Mouse (Mus musculus): ENCODE results near the gene Habp4.

Gene Habp4

GRCm38 (mm10) chr13:64178000-64178399 lies 16.4 kb downstream of the Habp4 start:
- DNase-seq (ENCODE audit: low read depth, low spot score): no peak

DNA sequence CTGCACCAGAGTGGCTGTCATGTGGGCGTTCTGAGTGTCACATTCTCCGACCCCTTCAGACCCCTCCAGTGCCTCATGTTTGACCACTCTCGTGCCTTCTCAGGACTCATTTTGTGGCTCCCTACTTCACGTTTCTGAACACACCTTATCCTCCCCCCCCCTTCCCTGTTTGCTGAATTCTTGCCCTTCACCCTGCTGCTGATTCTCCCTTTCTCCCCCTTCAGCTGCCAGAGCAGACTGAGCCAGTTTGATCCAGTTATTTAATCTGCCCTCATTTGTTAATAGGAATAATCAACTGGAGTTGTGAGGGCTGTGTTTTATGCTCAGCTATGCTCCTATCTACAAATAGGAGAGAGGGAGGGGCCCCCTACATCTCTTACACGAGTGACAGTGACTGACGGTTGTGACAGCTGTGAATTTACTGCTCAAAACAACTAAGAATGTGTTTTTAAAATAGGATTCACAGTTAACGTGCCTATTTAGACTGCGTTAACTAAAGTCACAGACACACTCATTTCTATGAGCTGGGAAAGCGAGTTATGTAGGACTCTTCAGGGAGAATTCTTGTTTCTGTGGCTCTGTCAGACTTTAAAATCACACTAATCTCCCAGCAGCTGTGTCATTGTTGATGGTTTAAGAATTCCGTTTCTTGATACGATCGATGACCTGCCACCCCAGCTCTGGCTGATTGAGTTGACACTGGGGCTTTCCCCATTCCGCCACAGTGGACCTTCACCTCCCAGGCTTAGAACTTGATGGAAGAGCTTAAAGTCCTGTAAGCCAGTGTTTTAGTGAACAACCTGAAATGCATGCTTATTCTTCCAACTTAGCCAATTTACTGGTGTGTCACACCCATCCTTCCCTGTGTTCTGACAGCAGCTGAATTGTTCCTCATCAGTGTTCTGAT lies 17.4 kb downstream of the Habp4 start:
- no peak for DNase-seq (ENCODE audit: low read depth, low spot score)

DNA sequence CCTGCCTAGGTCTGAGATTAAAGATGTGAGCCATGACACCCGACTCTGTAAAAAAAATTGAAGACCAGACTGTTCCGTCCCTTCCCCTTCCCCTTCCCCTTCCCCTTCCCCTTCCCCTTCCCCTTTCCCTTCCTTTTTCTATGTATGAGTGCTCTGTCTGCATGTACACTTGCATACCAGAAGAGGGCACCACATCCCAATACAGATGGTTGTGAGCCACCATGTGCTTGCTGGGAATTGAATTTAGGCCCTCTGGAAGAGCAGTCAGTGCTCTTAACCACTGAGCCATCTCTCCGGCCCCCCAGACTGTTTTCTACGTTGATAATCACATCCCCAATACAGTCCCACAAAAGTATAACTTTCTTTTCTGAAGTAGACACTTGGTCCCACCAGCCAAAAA lies 18.7 kb downstream of the Habp4 start:
- DNase-seq (ENCODE audit: low read depth, low spot score): no peak

DNA sequence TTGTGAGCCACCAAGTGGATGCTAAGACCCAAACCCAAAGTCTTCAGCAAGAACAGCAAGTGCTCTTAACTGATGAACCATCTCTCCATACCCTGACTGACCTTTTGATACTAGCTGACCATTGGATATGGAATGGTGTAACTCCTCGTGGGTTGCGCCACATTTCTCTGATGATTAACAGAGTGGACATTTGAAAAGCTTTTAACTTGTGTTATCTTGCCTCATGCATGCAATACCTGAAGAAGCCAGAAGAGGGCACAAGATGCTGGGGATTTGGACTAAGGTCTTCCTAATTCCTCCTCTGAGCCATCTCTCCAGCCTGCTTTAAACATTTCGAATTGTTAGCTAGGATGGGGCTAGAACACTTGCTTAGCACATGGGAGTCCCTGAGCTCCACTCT lies 19.3 kb downstream of the Habp4 start:
- DNase-seq (ENCODE audit: low read depth, low spot score): no peak

DNA sequence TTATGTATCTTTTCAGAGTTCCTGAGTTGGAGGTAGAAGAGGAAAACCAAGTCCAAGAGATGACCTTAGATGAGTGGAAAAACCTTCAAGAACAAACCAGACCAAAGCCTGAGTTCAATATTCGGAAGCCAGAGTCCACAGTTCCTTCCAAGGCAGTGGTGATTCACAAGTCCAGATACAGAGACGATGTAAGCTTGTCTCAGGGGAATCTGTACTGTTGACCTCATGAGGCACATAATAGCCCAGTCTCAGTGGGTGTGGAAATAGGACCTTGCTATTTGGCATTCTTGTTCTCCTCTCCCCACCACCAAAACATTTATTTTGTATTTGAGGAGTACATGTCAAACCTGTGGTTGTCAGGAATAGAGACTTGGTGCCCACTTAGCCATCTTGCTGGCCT lies 20.5 kb downstream of the Habp4 start:
- DNase-seq (ENCODE audit: low read depth, low spot score): no peak

DNA sequence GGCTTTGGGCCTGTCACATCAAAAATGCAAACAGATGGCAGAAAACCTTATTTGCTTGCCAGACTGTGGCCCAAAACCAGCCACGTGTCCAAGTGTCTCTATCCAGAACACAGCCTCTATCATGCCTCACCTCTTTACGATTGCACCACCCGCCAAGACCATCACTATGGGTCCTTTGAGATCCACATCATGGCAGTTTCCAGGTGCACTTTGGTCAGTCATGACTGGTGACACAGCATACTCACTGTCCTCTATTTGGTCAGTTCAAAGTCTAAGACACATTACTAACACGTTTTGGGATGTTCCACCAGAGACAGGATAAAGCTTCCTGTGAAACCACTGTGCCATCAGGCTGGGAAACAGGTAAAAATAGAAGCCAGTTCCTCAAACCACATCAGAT lies 22.0 kb downstream of the Habp4 start:
- no peak for DNase-seq (ENCODE audit: low read depth, low spot score)

- no peak for DNase-seq (ENCODE audit: low read depth, low spot score)
Measured at GRCm38 (mm10) chr13:64184361-64184760, 22.7 kb downstream of the Habp4 start.

DNA sequence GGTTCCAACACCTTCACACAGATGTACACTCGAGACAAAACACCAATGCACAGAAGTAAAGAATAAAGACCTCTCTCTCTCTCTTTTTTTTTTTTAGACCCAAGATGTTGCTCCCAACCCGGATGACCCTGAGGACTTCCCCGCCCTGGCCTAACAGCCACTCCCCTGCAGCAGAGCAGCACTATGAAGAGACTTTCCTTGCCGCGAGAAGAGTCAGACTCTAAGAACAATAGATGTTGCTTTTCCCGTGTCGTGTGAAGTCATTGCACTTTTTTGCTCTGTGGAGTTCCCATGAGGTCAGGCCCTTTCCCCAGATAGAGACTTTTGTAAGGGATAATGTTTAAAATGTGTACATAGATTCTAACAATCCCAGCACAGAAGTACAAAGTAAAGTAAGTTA lies 23.6 kb downstream of the Habp4 start:
- DNase-seq (ENCODE audit: low read depth, low spot score): no peak

GRCm38 (mm10) chr13:64185586-64185985 lies 24.0 kb downstream of the Habp4 start:
- no peak for DNase-seq (ENCODE audit: low read depth, low spot score)

- DNase-seq (ENCODE audit: low read depth, low spot score): no peak
Measured at GRCm38 (mm10) chr13:64186516-64186915, 24.9 kb downstream of the Habp4 start.

DNA sequence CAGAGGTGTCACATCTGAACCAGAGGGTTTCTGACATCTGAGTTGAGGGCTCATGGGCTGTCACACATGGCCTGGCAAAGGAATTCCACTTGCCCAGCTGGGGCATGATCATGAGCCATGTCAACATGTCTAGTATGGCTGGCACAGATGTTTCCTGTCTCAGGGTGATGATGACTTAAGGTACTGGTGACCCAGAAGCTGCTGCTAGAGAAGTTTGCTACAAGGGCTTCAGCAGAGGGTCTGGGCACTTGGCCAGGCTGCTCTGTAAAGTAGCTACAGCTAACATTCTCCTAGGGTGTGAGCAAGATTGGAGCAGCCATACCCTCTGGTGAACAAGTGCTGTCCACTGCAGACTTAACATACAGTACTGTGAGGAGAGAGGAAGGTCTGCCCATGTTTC lies 25.4 kb downstream of the Habp4 start:
- DNase-seq (ENCODE audit: low read depth, low spot score): no peak

DNA sequence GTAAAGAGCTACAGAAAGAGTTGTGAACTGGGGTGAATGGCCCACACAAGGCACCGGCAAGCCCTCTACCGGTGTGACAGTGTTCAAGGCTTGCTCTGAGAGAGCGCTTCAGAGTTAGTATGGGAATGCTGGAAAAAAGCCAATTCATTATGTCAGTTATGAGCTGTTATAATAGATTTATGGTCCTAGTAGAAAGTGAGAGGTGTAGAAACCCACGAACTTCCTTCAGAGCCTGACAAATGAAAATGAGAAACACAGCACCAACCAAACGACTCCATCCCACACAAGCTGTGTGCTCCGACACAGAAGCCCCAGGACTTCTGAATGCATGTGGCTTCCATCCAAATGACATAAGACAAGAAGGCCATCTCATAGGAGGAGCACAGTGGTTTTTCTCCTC lies 36.3 kb downstream of the Habp4 start:
- no peak for DNase-seq (ENCODE audit: low read depth, low spot score)

DNA sequence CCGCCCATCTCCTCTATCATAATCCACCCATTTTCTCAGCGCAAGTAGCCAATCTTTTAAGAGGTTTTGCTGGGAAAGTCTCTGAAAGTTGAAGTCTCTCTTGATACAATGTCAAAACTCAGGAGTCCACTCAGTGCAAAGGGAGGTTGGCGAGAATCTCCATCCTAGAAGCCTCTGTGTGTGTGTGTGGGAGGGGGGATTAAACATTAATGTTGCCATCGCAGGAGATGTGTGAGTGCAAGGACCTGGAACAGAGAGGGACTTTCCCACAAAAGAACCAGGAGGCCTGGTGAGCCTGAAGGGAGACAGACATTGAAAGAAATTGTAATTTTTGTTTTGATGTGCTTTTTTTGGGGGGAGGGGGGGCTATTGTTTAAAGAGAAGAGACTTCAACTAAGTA lies 36.7 kb downstream of the Habp4 start:
- no peak for DNase-seq (ENCODE audit: low read depth, low spot score)

DNA sequence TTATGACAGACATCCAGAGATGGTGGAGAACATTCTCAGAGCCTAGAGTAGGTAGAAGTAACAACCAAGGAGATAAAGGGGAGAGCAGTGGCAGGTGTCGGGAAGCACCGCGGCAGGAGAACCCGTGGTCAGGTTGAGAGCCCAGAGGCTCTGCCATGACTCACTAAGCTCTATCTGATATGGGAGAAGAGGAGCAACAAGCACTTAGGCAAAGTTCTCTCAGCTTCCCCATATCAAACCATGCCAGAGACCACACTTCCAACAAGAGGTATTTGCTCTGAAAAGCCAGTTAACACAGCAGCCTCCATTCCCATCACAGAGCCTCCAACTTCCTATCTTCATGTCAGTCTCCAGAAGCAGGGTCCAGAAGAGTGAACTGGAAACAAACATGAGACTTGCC lies 39.3 kb downstream of the Habp4 start:
- DNase-seq (ENCODE audit: low read depth, low spot score): no peak

- no peak for DNase-seq (ENCODE audit: low read depth, low spot score)
Measured at GRCm38 (mm10) chr13:64204726-64205125, 43.1 kb downstream of the Habp4 start.

DNA sequence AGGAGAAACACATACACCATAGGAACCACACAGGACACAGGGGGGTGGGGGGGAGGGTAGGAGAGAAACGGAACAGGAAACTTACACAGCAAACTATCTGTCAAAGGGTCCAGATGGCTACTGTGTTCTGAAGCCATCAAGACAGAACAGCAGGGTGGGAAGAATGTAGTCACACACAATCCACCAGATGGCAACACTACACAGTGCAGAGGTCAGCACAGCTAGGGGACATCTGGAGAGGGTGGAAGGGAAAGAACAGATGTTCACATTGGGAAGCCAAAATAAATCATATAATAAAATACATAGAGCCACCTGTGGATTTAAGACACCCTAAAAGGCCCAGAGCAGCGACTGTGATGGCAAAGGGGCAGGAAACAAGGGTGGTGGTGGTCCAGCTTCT lies 43.6 kb downstream of the Habp4 start:
- DNase-seq (ENCODE audit: low read depth, low spot score): peak; percentile 37

- no peak for DNase-seq (ENCODE audit: low read depth, low spot score)
Measured at GRCm38 (mm10) chr13:64208146-64208545, 46.5 kb downstream of the Habp4 start.

GRCm38 (mm10) chr13:64211995-64212603 lies 50.5 kb downstream of the Habp4 start:
- no peak for DNase-seq (ENCODE audit: low read depth, low spot score)

DNA sequence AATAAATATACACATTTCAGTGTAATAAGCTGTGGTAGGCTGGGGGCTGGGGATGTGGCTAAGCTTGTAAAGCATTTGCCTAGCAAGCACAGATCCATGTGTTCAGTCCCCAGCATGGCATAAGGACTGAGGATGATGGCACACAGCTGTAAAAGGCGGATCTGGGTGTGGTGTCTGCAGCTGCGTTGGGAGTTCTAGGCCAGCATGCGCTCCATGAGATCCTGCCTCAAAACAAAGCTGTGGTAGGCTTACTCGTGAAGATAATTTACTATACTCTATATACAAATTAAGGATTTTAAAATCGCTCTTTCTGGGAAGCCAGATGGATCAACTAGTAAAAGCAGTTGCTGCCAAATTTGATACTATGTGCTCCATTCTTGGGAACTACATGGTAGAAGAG lies 53.3 kb downstream of the Habp4 start:
- DNase-seq (ENCODE audit: low read depth, low spot score): no peak

- no peak for DNase-seq (ENCODE audit: low read depth, low spot score)
Measured at GRCm38 (mm10) chr13:64225738-64226137, 64.1 kb downstream of the Habp4 start.

DNA sequence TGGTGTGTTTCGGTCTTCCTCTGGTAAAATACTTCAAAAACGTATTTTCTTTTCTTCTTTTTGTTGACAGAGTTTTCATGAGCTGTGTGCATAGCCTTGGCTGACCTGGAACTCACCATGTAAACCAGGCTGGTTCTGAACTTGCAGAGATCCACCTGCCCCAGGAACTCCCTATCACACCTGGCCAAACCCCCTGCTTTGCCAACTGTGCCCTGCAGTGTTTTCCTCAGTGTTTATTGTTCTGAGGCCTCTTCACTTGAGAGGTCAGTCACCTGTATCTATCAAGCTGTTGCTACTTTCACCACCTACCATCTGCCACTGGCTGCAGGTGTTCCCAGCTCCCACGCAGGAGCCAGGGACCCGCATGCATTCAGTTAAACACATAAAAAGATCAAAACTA lies 65.1 kb downstream of the Habp4 start:
- DNase-seq (ENCODE audit: low read depth, low spot score): no peak

DNA sequence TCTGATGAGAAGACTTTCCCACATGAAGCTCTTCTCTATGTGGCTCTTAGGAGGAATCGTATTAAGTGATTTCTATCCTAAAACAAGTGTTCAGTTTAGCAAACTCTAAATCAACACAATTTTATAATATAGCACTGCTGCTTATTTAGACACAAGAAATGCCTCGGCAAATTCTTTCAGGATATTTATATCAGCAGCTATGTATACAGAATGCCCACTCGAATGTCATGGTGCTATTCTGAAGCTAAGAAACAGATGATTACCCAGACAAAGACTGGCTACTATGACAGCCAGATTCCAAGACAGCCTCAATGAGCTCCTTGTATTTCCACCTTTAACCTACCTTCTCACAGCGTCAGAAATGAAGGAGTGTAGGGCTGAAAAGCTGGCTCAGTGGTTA lies 71.5 kb downstream of the Habp4 start:
- DNase-seq (ENCODE audit: low read depth, low spot score): no peak

DNA sequence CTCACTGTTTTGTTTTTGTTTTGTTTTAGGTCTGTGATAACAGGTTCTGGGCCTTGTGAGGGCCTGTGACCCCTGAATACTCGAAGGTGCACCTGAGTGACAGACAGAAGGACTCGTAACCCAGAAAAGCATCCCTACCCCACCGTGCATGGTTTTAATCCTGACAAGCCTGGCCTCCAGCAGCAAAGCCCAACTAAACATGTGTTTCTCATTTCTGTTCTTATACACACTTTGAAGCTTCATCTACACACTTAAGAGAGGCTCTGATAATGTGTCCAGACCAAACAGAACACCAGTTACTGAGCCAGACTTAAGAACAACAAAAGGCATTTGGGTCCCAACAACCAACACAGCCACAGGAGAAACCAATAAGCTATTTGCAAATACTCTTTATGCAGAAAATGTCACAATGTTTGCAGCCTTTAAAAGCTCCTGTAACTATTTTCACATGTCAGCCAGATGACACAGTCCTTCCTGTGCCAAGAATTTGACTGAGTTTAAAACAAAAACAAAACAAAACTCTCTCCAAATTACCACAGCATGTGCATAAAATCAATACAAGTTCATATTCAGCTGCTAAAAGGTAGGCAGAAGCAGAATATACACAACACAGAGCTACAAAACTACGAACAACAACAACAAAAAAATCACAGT lies 73.6 kb downstream of the Habp4 start:
- DNase-seq (ENCODE audit: low read depth, low spot score): no peak
